Mouse (Mus musculus) spleen, postnatal 10 days (tissue): ENCODE results near the gene N4bp1.

Source experiments
- DNase-seq, 2 experiments: peaks; one replicate each; pipeline ENCODE4 v3.0.0; 2021 to 2022; ENCODE audit warnings: low spot score in 2 of 2

The N4bp1 gene

GRCm38 (mm10) chr8:86861516-86861915 lies 23.5 kb downstream of the N4bp1 start:
- DNase-seq = no peak

GRCm38 (mm10) chr8:86856248-86856647 lies 28.8 kb downstream of the N4bp1 start:
- DNase-seq = no peak

GRCm38 (mm10) chr8:86854686-86855085 lies 30.4 kb downstream of the N4bp1 start:
- DNase-seq = no peak

GRCm38 (mm10) chr8:86853989-86854373 lies 31.1 kb downstream of the N4bp1 start:
- DNase-seq = no peak

GRCm38 (mm10) chr8:86853266-86853988 lies 31.6 kb downstream of the N4bp1 start:
- DNase-seq = no peak

- DNase-seq = no peak
Measured at GRCm38 (mm10) chr8:86852491-86852890, 32.6 kb downstream of the N4bp1 start.

GRCm38 (mm10) chr8:86848876-86849275 lies 36.2 kb downstream of the N4bp1 start:
- no peak for DNase-seq

- no peak for DNase-seq
Measured at GRCm38 (mm10) chr8:86848401-86848800, 36.7 kb downstream of the N4bp1 start.

- no peak for DNase-seq
Measured at GRCm38 (mm10) chr8:86847091-86847490, 38.0 kb downstream of the N4bp1 start.

GRCm38 (mm10) chr8:86845875-86846274 lies 39.2 kb downstream of the N4bp1 start:
- DNase-seq = no peak

GRCm38 (mm10) chr8:86844856-86845255 lies 40.2 kb downstream of the N4bp1 start:
- no peak for DNase-seq

- peak in 1 of 2 experiments; percentile 25 for DNase-seq
Measured at GRCm38 (mm10) chr8:86843896-86844295, 41.2 kb downstream of the N4bp1 start.

GRCm38 (mm10) chr8:86841556-86842309 lies 43.3 kb downstream of the N4bp1 start:
- DNase-seq = no peak

- no peak for DNase-seq
Measured at GRCm38 (mm10) chr8:86840120-86840693, 44.9 kb downstream of the N4bp1 start.

GRCm38 (mm10) chr8:86838707-86839438 lies 46.2 kb downstream of the N4bp1 start:
- no peak for DNase-seq

GRCm38 (mm10) chr8:86837234-86837633 lies 47.8 kb downstream of the N4bp1 start:
- no peak for DNase-seq

GRCm38 (mm10) chr8:86835881-86836280 lies 49.2 kb downstream of the N4bp1 start:
- DNase-seq = no peak

- DNase-seq = no peak
Measured at GRCm38 (mm10) chr8:86834496-86835260, 50.4 kb downstream of the N4bp1 start.

- DNase-seq = no peak
Measured at GRCm38 (mm10) chr8:86833937-86834336, 51.1 kb downstream of the N4bp1 start.

- no peak for DNase-seq
Measured at GRCm38 (mm10) chr8:86828925-86829324, 56.1 kb downstream of the N4bp1 start.

GRCm38 (mm10) chr8:86827199-86827598 lies 57.9 kb downstream of the N4bp1 start:
- no peak for DNase-seq
